Mouse (Mus musculus) thymus, adult 2 months (tissue): Measurements from ENCODE around the gene Wdr86.

ENCODE experiments used
- CTCF ChIP-seq: fragments of 200-500 bp; IDR thresholded peaks from 2 replicates; pipeline ENCODE4 v1.5.1; 2012; ENCODE audit warnings: mild to moderate bottlenecking, control low read depth, low read length, moderate library complexity, borderline replicate concordance; ENCODE audit not compliant: control insufficient read depth, poor library complexity, insufficient read depth; ENCODE audit errors: extremely low read depth
- POLR2A ChIP-seq: fragments of 200-500 bp; IDR thresholded peaks from 2 replicates; pipeline ENCODE4 v1.6.1; 2012; ENCODE audit warnings: mild to moderate bottlenecking, low read length, control low read depth, moderate library complexity; ENCODE audit not compliant: control insufficient read depth, poor library complexity, insufficient read depth; ENCODE audit errors: extremely low read depth

- TF ChIP-seq CTCF (no peak), POLR2A (no peak)
Measured at GRCm38 (mm10) chr5:24674238-24674637, 56.3 kb downstream of the Wdr86 start.
